In the genomic region with DNA sequence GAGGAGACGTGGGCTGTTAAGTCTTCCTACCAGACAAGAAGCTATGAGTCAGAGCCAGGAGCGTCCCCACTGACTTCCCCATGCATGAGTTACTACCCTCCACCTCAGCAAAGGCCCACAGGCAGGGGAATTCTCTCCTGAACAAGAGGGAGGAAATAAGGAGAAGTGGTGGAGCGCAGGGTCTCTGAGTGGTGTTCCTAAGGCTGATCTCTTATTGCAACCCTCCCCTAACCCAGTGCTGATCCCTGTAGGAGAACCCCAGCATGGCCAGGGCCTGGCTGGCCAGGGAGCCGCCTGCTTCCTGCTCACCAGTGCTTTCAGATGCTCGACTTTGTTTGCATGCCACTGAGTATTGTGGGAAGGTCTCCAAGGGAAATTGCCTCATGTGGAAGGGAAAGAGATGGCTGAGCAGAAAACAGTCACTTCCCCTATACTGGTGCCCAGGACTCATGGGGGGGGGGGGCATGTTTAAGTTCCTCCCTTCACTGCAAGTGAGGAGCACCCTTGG, we compare ENCODE assay signal across 12 mouse cellular contexts.
DNase-seq lines count a peak whose midpoint lies in the region; ATAC-seq and TF ChIP-seq lines count a peak whose summit lies in the region.
"Had no signal": no experiment of that assay in that cellular context is flagged by ENCODE, and none has a peak within 500 bp of the region (broad histone marks: within the 10 kb centered on the region; RNA-seq: fewer than 3 reads in every experiment).

No protein-coding gene starts in this region.

- no peak for DNase-seq in layer of hippocampus, adult 2 months (ENCODE audit: low spot score in 2 of 2)
- DNase-seq in layer of hippocampus, postnatal 10 days (ENCODE audit: low spot score in 2 of 2) = no peak
- DNase-seq in heart, adult 2 months = peak; percentile 48 to 75
- DNase-seq in kidney, postnatal 25 days = peak; percentile 46 to 66
- no peak for DNase-seq in left cerebral cortex, adult 9 months (ENCODE audit: low spot score in 2 of 2)
- DNase-seq in frontal cortex, postnatal 36 days (ENCODE audit: low spot score in 2 of 2) = no peak
- DNase-seq: cerebellum, postnatal 10 days; gastrocnemius, postnatal 36 days had no signal

- no peak overlapping the region for H3K4me3 ChIP-seq in layer of hippocampus, adult 2 months
- no peak overlapping the region for H3K4me3 ChIP-seq in heart, adult 2 months

- H3K27me3 ChIP-seq in heart, adult 2 months (ENCODE audit: control insufficient read depth, insufficient read depth, low read length) = no peaks in the 10 kb centered on the region
- H3K27me3 ChIP-seq: megakaryocyte, embryonic 14.5 days had no signal

- intact Hi-C loops in heart, adult 2 months (cut with DNase I) = no loop called here

- ATAC-seq in megakaryocyte progenitor cell, adult 5-6 weeks (replicated peaks; ENCODE audit: poor library complexity) = peak; percentile 91
- ATAC-seq in frontal cortex, adult (ENCODE audit: low TSS enrichment) = no peak

- H3K36me3 ChIP-seq in heart, adult 2 months (ENCODE audit: control insufficient read depth, insufficient read depth, low read length) = peaks cover 2% of the 10 kb centered on the region
- H3K36me3 ChIP-seq: G1E had no signal

- no peak for TF ChIP-seq CTCF in layer of hippocampus, adult 2 months (conservative IDR thresholded peaks at IDR 0.05)
- TF ChIP-seq CTCF in heart, adult 2 months (IDR thresholded peaks at IDR 0.05) = no peak

- TF ChIP-seq POLR2A in heart, adult 2 months (IDR thresholded peaks at IDR 0.05; ENCODE audit: insufficient read depth, low read depth, low read length) = no peak

- H3K79me2 ChIP-seq in heart, adult 2 months (replicated peaks; ENCODE audit: control insufficient read depth, insufficient read depth, low read length) = no peaks in the 10 kb centered on the region

- H3K4me1 ChIP-seq in heart, adult 2 months (ENCODE audit: control insufficient read depth, insufficient read depth, low read length) = peaks cover 26% of the 10 kb centered on the region

- 0 out of 2 replicates have a peak overlapping the region, but pooled peaks have one; percentile 0 for H3K27ac ChIP-seq in layer of hippocampus, adult 2 months
- peak overlapping the region; percentile 76 for H3K27ac ChIP-seq in heart, adult 2 months

- TF ChIP-seq EP300 in heart, adult 2 months (IDR thresholded peaks at IDR 0.05; ENCODE audit: insufficient read depth, low read depth, low read length) = peak; percentile 62; the same call in 1 of the 2 replicates

- WGBS in heart, adult 2 months = 35% methylated on average over 5 of the region's 5 CpGs

- no peak overlapping the region for H3K9ac ChIP-seq in heart, adult 2 months (ENCODE audit: low read depth, low read length)

Comparison
In these comparisons a context has a peak if more than half of its experiments do, and no peak if none do; other contexts are left out.
1. DNase-seq: peak in heart, adult 2 months (2 of 2) and kidney, postnatal 25 days (2 of 2); none in layer of hippocampus, adult 2 months (0 of 2), layer of hippocampus, postnatal 10 days (0 of 2), left cerebral cortex, adult 9 months (0 of 2) and frontal cortex, postnatal 36 days (0 of 2).